Mouse (Mus musculus) right cerebral cortex, adult 18-20 months (tissue): ENCODE measurements around the gene Irak2.
"Not testable (repeated sequence)": the region's sequence is repeated elsewhere in the genome, so short reads cannot be mapped to it uniquely, and the experiment has no call there.

Source experiments
- DNase-seq: peaks from one replicate; pipeline ENCODE4 v3.0.0; 2022; ENCODE audit warnings: mixed read lengths

Gene Irak2

DNA sequence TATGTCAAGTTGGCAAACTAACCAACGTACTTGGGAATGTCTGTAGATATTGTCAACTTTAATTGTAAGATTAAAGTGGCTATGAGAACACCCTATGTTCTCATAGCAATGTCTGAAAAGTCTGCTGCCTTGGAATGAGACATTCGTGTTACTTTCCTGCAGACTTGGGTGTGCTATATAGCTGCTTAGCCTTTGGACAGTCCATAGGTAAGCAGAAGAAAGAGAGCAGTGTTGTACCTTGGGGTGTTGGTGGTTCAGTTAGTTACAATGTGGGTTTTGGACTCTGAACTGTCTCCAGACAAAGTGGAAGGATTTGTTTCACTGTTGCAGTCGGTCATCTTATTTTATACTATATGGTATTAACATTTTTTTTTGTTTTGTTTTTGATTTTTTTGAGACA lies 74.5 kb downstream of the Irak2 start:
- DNase-seq: no peak

DNA sequence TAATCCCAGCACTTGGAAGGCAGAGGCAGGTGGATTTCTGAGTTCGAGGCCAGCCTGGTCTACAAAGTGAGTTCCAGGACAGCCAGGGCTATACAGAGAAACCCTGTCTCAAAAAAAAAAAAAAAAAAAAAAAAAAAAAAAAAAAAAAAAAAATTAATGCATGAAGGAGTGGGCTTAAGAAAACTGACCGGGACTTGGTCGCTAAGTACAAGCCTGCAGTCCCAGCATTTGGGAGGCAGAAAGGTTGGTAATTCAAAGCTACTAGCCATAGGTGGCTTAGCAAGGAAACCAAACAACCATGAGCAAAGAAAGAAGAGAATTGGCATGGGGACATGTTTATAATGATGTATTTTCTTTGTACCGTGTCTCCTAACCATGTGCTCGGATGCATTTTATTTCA lies 75.1 kb downstream of the Irak2 start:
- not testable (repeated sequence) for DNase-seq

DNA sequence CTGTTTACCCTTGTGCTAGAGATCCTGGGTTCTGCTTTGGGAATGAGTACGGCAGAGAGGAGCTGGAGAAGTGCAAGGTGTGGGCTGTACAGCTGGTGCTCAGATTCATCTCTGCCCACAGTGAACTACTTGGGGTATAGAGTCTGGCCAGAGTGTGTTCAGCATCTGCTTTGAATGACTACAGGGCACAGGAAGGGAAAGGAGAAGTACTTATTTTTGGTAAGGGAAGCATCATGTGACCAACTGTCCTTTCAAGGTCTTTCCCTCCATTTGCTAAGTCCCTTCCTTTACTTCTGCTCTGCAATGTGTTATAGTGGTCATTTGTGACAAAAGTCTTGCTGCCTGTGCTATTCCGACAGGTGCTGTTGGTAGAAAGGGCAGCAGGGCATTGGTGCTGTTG lies 76.0 kb downstream of the Irak2 start:
- peak; percentile 23 for DNase-seq

DNA sequence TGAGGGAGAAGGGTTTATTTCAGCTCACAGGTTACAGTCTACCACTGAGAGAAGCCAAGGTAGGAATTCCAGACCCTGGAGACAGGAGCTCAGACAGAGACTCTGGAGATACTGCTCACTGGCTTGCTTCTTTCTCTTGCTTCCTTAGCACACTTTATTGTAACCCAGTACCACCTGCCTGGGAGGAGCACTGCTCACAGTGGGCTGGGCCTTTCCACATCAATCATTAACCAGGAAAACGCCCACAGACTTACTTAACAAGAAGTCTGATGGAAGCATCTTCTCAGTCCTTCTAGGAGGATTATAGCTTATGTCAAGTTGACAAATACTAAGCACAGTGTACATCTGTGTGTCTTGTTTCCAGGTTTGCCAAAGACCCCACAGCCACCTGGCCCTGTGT lies 76.5 kb downstream of the Irak2 start:
- DNase-seq: no peak

DNA sequence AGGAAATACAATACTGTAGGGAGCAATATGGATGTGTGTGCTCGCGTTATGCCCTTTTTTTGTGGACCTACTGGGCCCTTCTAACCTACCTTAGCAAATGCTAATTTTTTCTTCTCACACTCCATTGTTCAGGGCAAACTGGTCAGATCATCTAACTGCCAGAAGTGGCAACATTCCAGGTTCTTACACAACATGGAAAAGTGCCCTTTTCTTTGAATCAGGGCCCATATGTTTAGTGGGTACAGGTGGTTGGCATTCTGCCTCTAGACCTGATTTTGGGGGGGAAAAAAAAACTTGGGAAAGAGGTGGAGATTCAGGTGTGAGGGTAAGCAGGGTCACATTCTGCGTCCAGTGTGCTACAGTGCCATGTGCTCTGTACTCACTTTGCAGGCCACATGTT lies 79.3 kb downstream of the Irak2 start:
- no peak for DNase-seq

DNA sequence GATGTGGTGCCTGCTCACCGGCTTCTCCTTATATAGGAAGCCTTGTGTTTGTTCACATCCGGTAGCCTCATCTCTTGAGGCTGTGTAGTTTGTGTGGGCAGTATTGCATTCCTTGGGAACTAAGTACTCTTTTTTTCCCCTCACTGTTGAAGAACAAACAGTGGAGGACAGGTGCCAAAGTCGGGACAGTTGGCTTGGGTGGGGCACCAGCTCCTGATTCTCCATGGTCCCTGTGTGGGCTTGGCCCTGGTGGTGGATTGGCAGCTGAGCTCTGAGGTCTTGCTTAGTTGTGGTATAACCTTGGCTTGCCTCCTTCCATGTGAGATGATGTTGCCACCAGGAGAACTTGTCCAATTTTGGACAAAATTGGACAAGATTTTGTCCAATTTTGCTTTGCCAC lies 81.6 kb downstream of the Irak2 start, which contains the start of gene Ghrl:
TSS of gene Ghrl (minus strand) at position 3 of the 400 bp plus-strand sequence.
- DNase-seq: no peak

DNA sequence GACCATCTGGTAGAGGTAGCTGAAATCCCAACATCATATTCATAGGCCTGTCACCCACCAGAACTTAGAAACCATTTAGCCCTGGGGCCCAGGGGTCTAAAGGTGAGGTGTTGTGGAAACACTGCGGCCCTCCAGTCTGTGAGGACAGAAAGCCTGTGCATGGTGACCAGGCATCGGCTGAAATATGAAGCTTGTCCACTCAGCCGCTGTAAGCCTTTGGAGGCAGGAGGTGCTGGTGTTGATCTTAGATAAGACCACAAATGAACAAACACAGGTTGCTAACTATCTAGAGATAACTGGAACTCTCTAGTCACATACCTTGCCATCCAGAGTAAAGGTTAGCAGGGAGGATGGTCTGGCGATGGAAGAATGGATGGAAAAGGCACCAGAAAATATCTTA lies 82.8 kb downstream of the Irak2 start:
- DNase-seq: no peak

DNA sequence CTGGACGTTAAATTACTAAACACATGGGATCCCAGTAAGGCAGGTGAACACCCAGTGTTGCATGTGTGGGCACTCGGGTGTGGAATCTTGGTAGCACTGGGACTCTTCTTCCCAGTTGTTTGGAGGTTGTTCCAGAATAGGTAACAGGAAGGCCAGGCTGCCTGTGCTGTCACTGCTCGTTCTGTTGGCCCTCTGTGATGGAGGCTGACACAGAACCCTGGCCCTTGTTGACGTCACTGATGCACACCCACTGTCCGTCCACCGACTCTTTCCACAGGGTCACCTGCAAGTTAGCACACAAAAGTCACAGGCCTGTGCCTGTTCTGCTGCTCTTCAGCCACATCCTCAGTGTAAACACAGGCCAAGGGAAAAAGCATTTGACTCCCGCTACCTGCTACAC lies 89.9 kb downstream of the Irak2 start:
- DNase-seq: no peak

DNA sequence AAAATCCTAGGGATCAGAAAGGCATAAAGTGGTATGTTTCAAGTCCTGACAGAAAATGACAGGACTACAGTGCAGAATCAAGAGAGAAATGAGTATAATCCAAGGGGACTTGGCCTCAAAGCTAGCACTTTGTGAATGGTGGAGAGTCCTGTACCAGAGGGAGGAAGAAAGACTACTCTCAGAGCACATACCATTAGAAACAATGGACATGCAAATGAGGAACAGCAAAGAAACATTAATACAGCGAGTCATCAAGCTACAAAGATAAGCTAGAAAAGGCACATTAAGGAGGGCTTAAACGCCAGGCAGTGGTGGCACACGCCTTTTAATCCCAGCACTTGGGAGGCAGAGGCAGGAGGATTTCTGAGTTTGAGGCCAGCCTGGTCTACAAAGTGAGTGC lies 93.0 kb downstream of the Irak2 start:
- no peak for DNase-seq

DNA sequence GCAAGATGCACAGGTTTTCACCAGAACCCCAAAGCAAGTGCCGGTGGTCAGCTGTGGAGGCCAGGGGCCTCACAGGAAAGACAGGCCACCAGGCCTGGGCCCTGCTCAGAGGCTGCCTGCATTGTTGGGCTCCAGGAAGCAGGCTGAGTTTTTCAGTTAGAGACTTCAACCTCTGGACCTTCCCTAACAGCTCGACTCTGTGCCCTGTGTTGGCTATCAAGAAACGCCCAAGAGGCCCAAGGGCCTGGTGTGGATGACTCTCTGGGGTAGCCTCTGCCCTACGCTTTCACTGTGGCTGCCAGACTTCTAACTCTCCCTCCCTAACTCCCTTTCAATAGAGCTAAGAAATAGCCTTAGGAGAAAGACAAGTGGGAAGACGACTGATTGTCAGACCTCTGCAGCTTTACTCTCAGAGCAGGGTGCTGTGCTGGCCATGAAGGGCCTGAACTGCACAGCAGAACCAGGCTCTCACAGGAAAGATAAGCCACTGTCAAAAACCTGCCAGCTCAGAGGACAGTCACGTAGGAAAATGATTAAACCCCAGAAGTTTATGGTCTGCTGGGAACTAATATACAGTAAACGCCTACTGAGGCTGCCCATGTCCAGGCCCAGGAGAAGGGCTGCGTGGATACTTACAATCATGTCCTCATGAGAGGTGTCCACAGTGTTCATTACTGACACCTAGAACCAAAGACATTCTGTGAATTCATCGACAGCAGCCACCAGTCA lies 99.2 kb downstream of the Irak2 start:
- no peak for DNase-seq

DNA sequence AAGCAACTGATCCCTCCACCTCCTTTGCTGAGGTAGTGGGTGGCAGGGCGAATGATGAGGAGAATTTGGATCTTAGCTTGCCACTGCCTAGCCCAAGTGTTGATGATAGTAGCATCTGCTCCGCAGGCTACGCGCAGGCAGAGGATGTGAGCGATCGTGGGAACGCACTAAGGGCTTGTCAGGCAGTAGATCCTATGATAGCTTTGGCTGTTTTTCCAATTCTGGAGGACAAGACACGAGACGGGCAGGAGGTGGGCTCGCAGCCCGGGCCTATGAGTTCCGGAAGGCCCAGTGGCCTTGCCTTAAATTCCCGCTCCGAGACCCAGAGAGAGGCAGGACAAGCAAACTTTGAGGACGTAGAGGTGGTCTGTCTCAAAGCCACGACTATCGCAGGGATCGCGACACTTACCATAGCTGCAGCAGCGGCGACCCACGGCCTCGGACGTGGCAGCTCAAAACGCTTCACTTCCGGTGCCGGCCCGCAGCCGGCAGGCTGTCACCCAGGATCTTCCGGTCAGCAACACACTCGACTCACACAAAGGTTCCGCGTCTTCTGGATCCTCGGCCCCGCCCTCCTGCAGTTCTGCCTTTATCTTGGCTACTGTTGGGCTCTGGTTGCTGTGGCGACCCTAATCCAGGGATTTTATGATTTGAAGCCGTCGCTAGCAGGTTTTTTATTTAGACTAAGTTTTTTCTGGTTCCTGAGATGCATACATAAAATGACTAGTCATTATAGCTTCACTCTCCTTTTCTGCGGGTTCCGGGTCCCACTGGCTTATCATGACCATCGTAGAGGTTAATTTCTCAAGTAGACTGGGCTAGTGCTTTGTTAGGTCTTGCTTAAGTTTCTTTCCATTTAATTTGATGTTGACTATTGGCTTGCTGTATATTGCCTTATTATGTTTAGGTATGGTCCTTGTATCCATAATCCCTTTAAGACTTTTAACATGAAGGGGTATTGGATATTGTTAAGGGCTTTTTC lies 102.3 kb downstream of the Irak2 start, which contains the start of gene Sec13:
TSS of gene Sec13 (minus strand) at position 508 of the 982 bp plus-strand sequence.
- peak; percentile 83 for DNase-seq

DNA sequence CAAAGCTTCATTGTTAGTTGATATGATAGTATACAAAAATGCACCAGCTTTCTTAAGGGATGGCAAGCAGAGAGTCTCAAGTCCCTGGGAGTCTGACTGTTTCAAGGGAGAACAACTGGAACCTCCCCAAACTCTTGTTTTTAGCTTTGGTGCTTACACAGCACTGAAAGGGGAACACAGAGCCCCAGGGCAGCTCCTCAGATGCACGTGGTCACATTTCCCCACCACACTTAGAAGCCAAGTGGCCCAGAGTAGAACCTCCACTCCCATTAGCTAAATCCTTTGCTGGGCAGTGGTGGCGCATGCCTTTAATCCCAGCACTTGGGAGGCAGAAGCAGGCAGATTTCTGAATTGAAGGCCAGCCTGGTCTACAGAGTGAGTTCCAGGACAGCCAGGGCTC lies 103.2 kb downstream of the Irak2 start:
- DNase-seq: no peak

DNA sequence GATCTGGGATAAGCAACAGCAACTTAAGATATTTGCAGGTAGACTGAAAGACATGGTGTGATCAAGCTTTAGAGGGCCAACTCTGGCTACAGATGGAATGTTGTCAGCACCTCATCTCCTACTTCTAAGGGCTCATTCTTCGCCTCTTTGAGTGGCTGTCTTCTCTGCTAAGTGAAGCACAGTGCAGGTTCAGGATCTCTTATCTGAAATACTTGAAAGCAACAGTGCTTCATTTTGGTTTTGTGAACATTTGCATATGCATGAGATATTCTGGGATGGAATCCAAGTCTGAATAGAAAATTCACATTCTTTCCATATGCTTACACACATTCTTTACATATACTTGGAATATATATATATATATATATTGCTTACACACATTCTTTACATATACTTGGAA lies 104.1 kb downstream of the Irak2 start:
- DNase-seq: no peak

DNA sequence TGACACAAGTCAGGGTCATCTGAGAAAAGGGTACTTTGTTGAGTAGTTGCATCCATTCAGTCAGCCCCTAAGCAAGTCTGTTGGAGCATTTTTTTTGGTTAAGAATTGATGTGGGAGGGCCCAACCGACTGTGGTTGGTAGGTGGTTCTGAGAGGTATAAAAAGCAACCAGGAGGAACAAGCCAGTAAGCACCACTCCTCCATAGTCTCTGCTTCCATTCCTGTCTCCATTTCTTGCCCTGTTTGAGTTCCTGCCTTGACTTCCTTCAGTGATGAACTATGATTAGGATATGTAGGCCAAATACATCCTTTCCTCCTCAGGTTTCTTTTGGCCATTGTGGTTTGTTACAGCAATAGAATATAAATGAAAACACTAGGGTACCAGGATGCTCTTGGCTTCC lies 104.8 kb downstream of the Irak2 start:
- DNase-seq: no peak
